Mouse (Mus musculus) E14TG2a.4 (cell line): ENCODE measurements around the gene Atf6.

Experiments
- CTCF ChIP-seq: conservative IDR thresholded peaks from 2 replicates; pipeline ENCODE4 v1.5.1; 2014; ENCODE audit warnings: low read length
- NANOG ChIP-seq: IDR thresholded peaks from 2 replicates; pipeline ENCODE4 v1.6.1; 2014; ENCODE audit warnings: borderline replicate concordance, low read length, mixed read lengths
- POU5F1 ChIP-seq: IDR thresholded peaks from 2 replicates; pipeline ENCODE4 v1.6.1; 2014; ENCODE audit warnings: low read length, borderline replicate concordance

- TF ChIP-seq CTCF: no peak
- no peak for TF ChIP-seq POU5F1
- TF ChIP-seq NANOG: no peak
Observed at GRCm38 (mm10) chr1:170694821-170695291, 172.7 kb downstream of the Atf6 start.
